Mouse (Mus musculus): ENCODE data around the gene Pdcd1lg2. TPM values are rescaled to one million over a fixed set of nuclear protein-coding genes. Genes with fewer than 3 reads are reported as not detected.

The Pdcd1lg2 gene
- polyA plus RNA-seq, 1 experiment from 2014 or later, result 0.14 TPM

DNA sequence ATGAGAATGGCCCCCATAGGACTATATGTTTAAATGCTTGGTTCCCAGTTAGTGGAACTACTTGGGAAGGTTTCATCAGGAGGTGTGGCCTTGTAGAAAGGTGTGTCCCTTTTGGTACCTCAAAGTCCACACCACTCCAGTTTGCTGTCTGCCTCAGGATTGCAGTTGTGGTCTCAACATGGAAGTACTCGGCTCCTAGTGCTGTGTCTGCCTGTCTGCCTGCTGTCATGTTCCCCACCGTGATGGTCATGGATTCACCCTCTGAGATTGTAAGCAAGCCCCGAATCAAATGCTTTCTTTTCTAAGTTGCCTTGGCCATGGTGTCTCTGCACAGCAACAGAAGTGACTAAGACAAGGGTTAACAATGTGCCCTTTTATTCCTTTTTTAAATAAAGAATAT lies 103.4 kb downstream of the Pdcd1lg2 start:
- Histone ChIP-seq H3K9me3 (no peaks in the 10 kb centered on the region), H3K4me2 (no peak overlapping the region), H3K4me3 (replicated peaks) (no peak overlapping the region), H3K9ac (no peak overlapping the region), H3K4me1 (no peaks in the 10 kb centered on the region), H3K27me3 (no peaks in the 10 kb centered on the region), H3K36me3 (replicated peaks) (no peaks in the 10 kb centered on the region), H3K27ac (no peak overlapping the region)
- WGBS, result 89% methylated on average over 3 of the region's 3 CpGs
- no peak for ATAC-seq (ENCODE audit: low FRiP score)

DNA sequence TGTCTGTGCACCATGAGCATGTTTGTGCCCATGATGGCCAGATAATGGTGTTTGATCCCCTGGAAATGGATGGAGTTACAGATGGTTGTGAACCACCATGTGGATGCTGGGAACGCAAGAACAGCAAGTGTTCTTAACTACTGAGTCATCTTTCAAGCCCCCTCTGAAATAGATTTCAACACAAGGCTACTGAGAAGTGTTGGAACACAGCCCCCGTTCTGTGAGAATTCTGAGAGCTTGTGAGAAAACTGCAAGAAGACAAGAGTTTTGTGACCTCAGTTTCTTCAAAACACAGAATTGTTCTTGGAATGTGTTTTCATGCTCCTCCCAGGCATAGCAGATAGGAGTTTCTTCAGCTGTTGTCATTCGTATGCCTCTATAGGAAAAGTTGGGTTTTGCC lies 104.7 kb downstream of the Pdcd1lg2 start:
- Histone ChIP-seq H3K4me2 (no peak overlapping the region), H3K9ac (no peak overlapping the region), H3K27ac (no peak overlapping the region), H3K4me1 (no peaks in the 10 kb centered on the region), H3K4me3 (replicated peaks) (no peak overlapping the region), H3K9me3 (no peaks in the 10 kb centered on the region), H3K27me3 (no peaks in the 10 kb centered on the region), H3K36me3 (replicated peaks) (no peaks in the 10 kb centered on the region)
- ATAC-seq (ENCODE audit: low FRiP score), result no peak
- 93% methylated on average over 3 of the region's 3 CpGs for WGBS

DNA sequence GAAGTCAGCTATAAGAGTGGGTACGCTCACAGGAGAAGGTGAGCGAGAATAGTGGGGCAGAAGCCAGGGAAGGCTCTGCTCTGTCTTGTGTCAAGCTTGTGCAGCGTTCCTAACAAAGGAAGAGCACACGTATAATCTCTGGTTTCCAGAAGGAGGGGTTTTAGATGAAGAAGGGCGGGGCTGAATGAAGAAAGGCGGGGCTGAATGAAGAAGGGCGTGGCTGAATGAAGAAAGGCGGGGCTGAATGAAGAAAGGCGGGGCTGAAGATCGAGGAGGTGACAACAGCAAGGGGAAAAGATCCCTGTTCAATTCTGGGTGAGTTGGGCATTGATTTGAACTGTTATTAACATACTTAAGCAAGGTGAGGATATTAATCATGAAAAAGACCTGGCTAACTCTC lies 105.3 kb downstream of the Pdcd1lg2 start:
- no peaks in the 10 kb centered on the region for H3K4me1 ChIP-seq
- H3K27me3 ChIP-seq, result no peaks in the 10 kb centered on the region
- no peak overlapping the region for H3K4me3 ChIP-seq (replicated peaks)
- WGBS, result 72% methylated on average over 10 of the region's 10 CpGs
- no peak overlapping the region for H3K4me2 ChIP-seq
- no peaks in the 10 kb centered on the region for H3K9me3 ChIP-seq
- no peak overlapping the region for H3K27ac ChIP-seq
- H3K36me3 ChIP-seq (replicated peaks), result no peaks in the 10 kb centered on the region
- no peak for ATAC-seq (ENCODE audit: low FRiP score)
- H3K9ac ChIP-seq, result no peak overlapping the region

DNA sequence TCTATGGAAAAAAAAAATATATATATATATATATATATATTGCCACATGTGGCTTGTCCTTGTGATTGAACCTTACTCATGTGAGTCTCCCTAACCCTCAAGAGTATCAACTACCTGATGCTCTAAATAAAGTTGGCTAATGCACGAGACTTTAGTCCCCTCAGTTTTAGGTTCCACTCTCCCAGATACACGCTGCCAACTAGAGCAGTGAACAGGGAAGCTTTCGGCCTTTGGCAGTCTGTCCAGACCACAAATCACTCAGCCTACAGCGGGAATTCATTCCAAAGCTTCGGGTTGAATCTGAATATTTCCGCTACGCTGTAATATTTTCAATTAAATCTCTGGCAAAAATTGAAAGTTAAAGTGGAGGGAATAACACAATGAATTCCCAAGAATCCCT lies 107.7 kb downstream of the Pdcd1lg2 start:
- 89% methylated on average over 7 of the region's 7 CpGs for WGBS
- no peak for ATAC-seq (ENCODE audit: low FRiP score)

DNA sequence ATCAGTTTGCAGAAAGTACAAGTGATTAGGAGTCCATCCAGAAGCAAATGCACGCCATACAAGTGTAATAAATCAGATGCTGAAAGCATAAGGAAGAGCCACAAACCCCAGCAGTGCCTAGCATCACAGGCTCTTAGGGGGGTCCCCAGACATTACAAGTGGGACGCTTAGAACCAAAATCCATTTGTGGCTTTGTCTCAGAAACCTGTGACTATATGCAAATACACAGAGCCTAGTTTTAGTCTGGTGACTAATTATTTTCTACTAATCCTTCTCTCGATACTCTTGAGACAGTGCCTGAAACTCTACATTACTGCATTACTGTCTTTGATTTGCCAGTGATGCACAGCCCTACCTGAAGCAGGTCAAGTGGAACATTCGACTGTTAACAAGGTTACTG lies 108.2 kb downstream of the Pdcd1lg2 start:
- H3K4me3 ChIP-seq (replicated peaks), result no peak overlapping the region
- no peaks in the 10 kb centered on the region for H3K9me3 ChIP-seq
- H3K36me3 ChIP-seq (replicated peaks), result no peaks in the 10 kb centered on the region
- H3K27ac ChIP-seq, result no peak overlapping the region
- no peaks in the 10 kb centered on the region for H3K27me3 ChIP-seq
- no peak overlapping the region for H3K9ac ChIP-seq
- peaks cover 13% of the 10 kb centered on the region for H3K4me1 ChIP-seq
- 85% methylated on average over 4 of the region's 4 CpGs for WGBS
- H3K4me2 ChIP-seq, result no peak overlapping the region
- ATAC-seq (ENCODE audit: low FRiP score), result no peak

More for the DNA sequence above, 107.7 kb downstream of the Pdcd1lg2 start:
- no peak overlapping the region for H3K4me2 ChIP-seq
- H3K27me3 ChIP-seq, result no peaks in the 10 kb centered on the region
- peaks cover 8% of the 10 kb centered on the region for H3K4me1 ChIP-seq
- H3K4me3 ChIP-seq (replicated peaks), result no peak overlapping the region
- H3K9me3 ChIP-seq, result no peaks in the 10 kb centered on the region
- no peaks in the 10 kb centered on the region for H3K36me3 ChIP-seq (replicated peaks)
- no peak overlapping the region for H3K9ac ChIP-seq
- no peak overlapping the region for H3K27ac ChIP-seq

Other genes with a start within 250 kb of the Pdcd1lg2 start
- 16.1 and 16.6 TPM in 2 replicates for gene Jak2, start 159.1 kb upstream of the Pdcd1lg2 start, polyA plus RNA-seq (2016; fragmentation: Nextera tagmentation; extraction: Ambion mirVana)
- 5.3 TPM in 2 replicates for gene Insl6, start 85.6 kb upstream of the Pdcd1lg2 start, polyA plus RNA-seq (2016; fragmentation: Nextera tagmentation; extraction: Ambion mirVana)
- gene Rln1, start 76.2 kb upstream of the Pdcd1lg2 start, polyA plus RNA-seq (2016; fragmentation: Nextera tagmentation; extraction: Ambion mirVana), result 1.00 and 1.4 TPM in 2 replicates
- 75.9 and 80.5 TPM in 2 replicates for gene Plgrkt, start 43.5 kb upstream of the Pdcd1lg2 start, polyA plus RNA-seq (2016; fragmentation: Nextera tagmentation; extraction: Ambion mirVana)
- 0.36 and 0.82 TPM in 2 replicates for gene Cd274, start 43.5 kb upstream of the Pdcd1lg2 start, polyA plus RNA-seq (2016; fragmentation: Nextera tagmentation; extraction: Ambion mirVana)
- 11.7 and 12.1 TPM in 2 replicates for gene Ric1, start 111.4 kb downstream of the Pdcd1lg2 start, polyA plus RNA-seq (2016; fragmentation: Nextera tagmentation; extraction: Ambion mirVana)
- gene Ermp1, start 237.5 kb downstream of the Pdcd1lg2 start, polyA plus RNA-seq (2016; fragmentation: Nextera tagmentation; extraction: Ambion mirVana), result 13.5 and 14.6 TPM in 2 replicates